Mouse (Mus musculus) stomach, embryonic 15.5 days (tissue): Measurements from ENCODE around the gene Fam49a. TPM values are rescaled to one million over a fixed set of nuclear protein-coding genes. Genes with fewer than 3 reads are reported as not detected.
A peak's percentile ranks its signal among the peaks of the same experiment; 100 is the strongest.

Experiments used
- ATAC-seq: fragments of 200-750 bp; cut with Nextera tagmentation; 2 replicates; pipeline ENCODE4 v1.8.0; 2017; ENCODE audit warnings: low read depth, moderate number of reproducible peaks, moderate TSS enrichment; ENCODE audit not compliant: insufficient read depth, low FRiP score
- H3K27ac ChIP-seq: fragments of 300-500 bp; sonication (generic); 2 replicates; pipeline ENCODE4 v1.5.1; 2015; ENCODE audit warnings: mild to moderate bottlenecking, inconsistent platforms
- H3K27me3 ChIP-seq: fragments of 300-500 bp; sonication (generic); replicated peaks from 2 replicates; pipeline ENCODE4 v1.6.1; 2015; ENCODE audit warnings: inconsistent platforms
- H3K36me3 ChIP-seq: fragments of 300-500 bp; sonication (generic); 2 replicates; pipeline ENCODE4 v1.6.1; 2015; ENCODE audit warnings: inconsistent platforms
- H3K4me1 ChIP-seq: fragments of 300-500 bp; sonication (generic); 2 replicates; pipeline ENCODE4 v1.6.1; 2015; ENCODE audit warnings: inconsistent platforms
- H3K4me2 ChIP-seq: fragments of 300-500 bp; sonication (generic); 2 replicates; pipeline ENCODE4 v1.6.1; 2015; ENCODE audit warnings: mild to moderate bottlenecking, inconsistent platforms
- H3K4me3 ChIP-seq: fragments of 300-500 bp; sonication (generic); replicated peaks from 2 replicates; pipeline ENCODE4 v1.5.1; 2015; ENCODE audit warnings: inconsistent platforms
- H3K9ac ChIP-seq: fragments of 300-500 bp; sonication (generic); 2 replicates; pipeline ENCODE4 v1.6.1; 2015; ENCODE audit warnings: inconsistent platforms
- H3K9me3 ChIP-seq: fragments of 300-500 bp; sonication (generic); 2 replicates; pipeline ENCODE4 v1.6.1; 2016; ENCODE audit warnings: inconsistent platforms
- WGBS: fragments of 180-500 bp; shearing (Covaris S2); methylation state at CpG from one replicate; pipeline ENCODE4 v1.1.7; 2015; 5-methylcytosine and 5-hydroxymethylcytosine counted together
- polyA plus RNA-seq: library from polyadenylated mRNA; unstranded; fragments of >200 nt; fragmentation: Nextera tagmentation; extraction: Ambion mirVana; gene quantifications from 2 replicates; pipeline ENCODE4 v1.2.1, GENCODE M21; 2015

Gene Fam49a
- polyA plus RNA-seq, 1 experiment from 2014 or later, result 10.4 TPM

GRCm38 (mm10) chr12:12298451-12298850, 36.5 kb downstream of the Fam49a start:
- Histone ChIP-seq H3K9ac (no peak overlapping the region), H3K36me3 (no peaks in the 10 kb centered on the region), H3K4me2 (no peak overlapping the region), H3K4me1 (no peaks in the 10 kb centered on the region), H3K27ac (no peak overlapping the region), H3K27me3 (no peaks in the 10 kb centered on the region), H3K4me3 (no peak overlapping the region), H3K9me3 (no peaks in the 10 kb centered on the region)
- 92% methylated on average over 7 of the region's 7 CpGs for WGBS
- no peak for ATAC-seq

GRCm38 (mm10) chr12:12299303-12299702, 37.4 kb downstream of the Fam49a start:
- Histone ChIP-seq H3K9ac (no peak overlapping the region), H3K27me3 (no peaks in the 10 kb centered on the region), H3K4me1 (no peaks in the 10 kb centered on the region), H3K36me3 (no peaks in the 10 kb centered on the region), H3K4me2 (no peak overlapping the region), H3K27ac (no peak overlapping the region), H3K9me3 (no peaks in the 10 kb centered on the region), H3K4me3 (no peak overlapping the region)
- ATAC-seq, result peak; percentile 37; the same call in 1 of the 2 replicates
- WGBS, result 57% methylated on average over 2 of the region's 2 CpGs

GRCm38 (mm10) chr12:12301149-12301548, 39.2 kb downstream of the Fam49a start:
- H3K4me1 ChIP-seq, result no peaks in the 10 kb centered on the region
- H3K4me2 ChIP-seq, result no peak overlapping the region
- H3K27me3 ChIP-seq, result no peaks in the 10 kb centered on the region
- H3K9ac ChIP-seq, result no peak overlapping the region
- no peak overlapping the region for H3K27ac ChIP-seq
- ATAC-seq, result no peak
- H3K9me3 ChIP-seq, result no peaks in the 10 kb centered on the region
- 71% methylated on average over 2 of the region's 2 CpGs for WGBS
- H3K4me3 ChIP-seq, result no peak overlapping the region
- H3K36me3 ChIP-seq, result no peaks in the 10 kb centered on the region

- H3K27ac ChIP-seq, result no peak overlapping the region
- H3K4me2 ChIP-seq, result no peak overlapping the region
- no peak for ATAC-seq
- no peaks in the 10 kb centered on the region for H3K36me3 ChIP-seq
- H3K4me3 ChIP-seq, result no peak overlapping the region
- no peaks in the 10 kb centered on the region for H3K9me3 ChIP-seq
- H3K27me3 ChIP-seq, result no peaks in the 10 kb centered on the region
- no peak overlapping the region for H3K9ac ChIP-seq
- no peaks in the 10 kb centered on the region for H3K4me1 ChIP-seq
- WGBS, result 47% methylated on average over 4 of the region's 4 CpGs
These were observed 39.9 kb downstream of the Fam49a start for GRCm38 (mm10) chr12:12301815-12302214.

GRCm38 (mm10) chr12:12306214-12306613, 44.3 kb downstream of the Fam49a start:
- no peaks in the 10 kb centered on the region for H3K4me1 ChIP-seq
- H3K27me3 ChIP-seq, result no peaks in the 10 kb centered on the region
- no peak overlapping the region for H3K27ac ChIP-seq
- H3K4me2 ChIP-seq, result no peak overlapping the region
- no peak overlapping the region for H3K4me3 ChIP-seq
- H3K36me3 ChIP-seq, result no peaks in the 10 kb centered on the region
- 76% methylated on average over 3 of the region's 3 CpGs for WGBS
- no peak overlapping the region for H3K9ac ChIP-seq
- ATAC-seq, result no peak
- no peaks in the 10 kb centered on the region for H3K9me3 ChIP-seq

GRCm38 (mm10) chr12:12306814-12307213, 44.9 kb downstream of the Fam49a start:
- no peaks in the 10 kb centered on the region for H3K27me3 ChIP-seq
- no peak overlapping the region for H3K27ac ChIP-seq
- no peak for ATAC-seq
- no peak overlapping the region for H3K4me2 ChIP-seq
- H3K9me3 ChIP-seq, result no peaks in the 10 kb centered on the region
- no peaks in the 10 kb centered on the region for H3K36me3 ChIP-seq
- WGBS, result 79% methylated on average over 6 of the region's 6 CpGs
- no peak overlapping the region for H3K9ac ChIP-seq
- no peaks in the 10 kb centered on the region for H3K4me1 ChIP-seq
- H3K4me3 ChIP-seq, result no peak overlapping the region

- 91% methylated on average over 8 of the region's 8 CpGs for WGBS
- ATAC-seq, result no peak
- Histone ChIP-seq H3K9ac (no peak overlapping the region), H3K36me3 (no peaks in the 10 kb centered on the region), H3K4me1 (no peaks in the 10 kb centered on the region), H3K4me2 (no peak overlapping the region), H3K9me3 (no peaks in the 10 kb centered on the region), H3K4me3 (no peak overlapping the region), H3K27ac (no peak overlapping the region), H3K27me3 (no peaks in the 10 kb centered on the region)
These were observed 45.3 kb downstream of the Fam49a start for GRCm38 (mm10) chr12:12307245-12307644.

GRCm38 (mm10) chr12:12313437-12313836, 51.5 kb downstream of the Fam49a start:
- Histone ChIP-seq H3K4me3 (no peak overlapping the region), H3K9ac (no peak overlapping the region), H3K36me3 (no peaks in the 10 kb centered on the region), H3K27me3 (no peaks in the 10 kb centered on the region), H3K4me2 (no peak overlapping the region), H3K4me1 (peaks cover 8% of the 10 kb centered on the region), H3K9me3 (no peaks in the 10 kb centered on the region), H3K27ac (no peak overlapping the region)
- no peak for ATAC-seq

GRCm38 (mm10) chr12:12313919-12314318, 52.0 kb downstream of the Fam49a start:
- 77% methylated on average over 4 of the region's 4 CpGs for WGBS
- peaks cover 8% of the 10 kb centered on the region for H3K4me1 ChIP-seq
- H3K27me3 ChIP-seq, result no peaks in the 10 kb centered on the region
- H3K4me3 ChIP-seq, result no peak overlapping the region
- no peaks in the 10 kb centered on the region for H3K9me3 ChIP-seq
- H3K9ac ChIP-seq, result no peak overlapping the region
- no peaks in the 10 kb centered on the region for H3K36me3 ChIP-seq
- no peak overlapping the region for H3K27ac ChIP-seq
- no peak for ATAC-seq
- no peak overlapping the region for H3K4me2 ChIP-seq

- Histone ChIP-seq H3K9ac (no peak overlapping the region), H3K27ac (no peak overlapping the region), H3K36me3 (no peaks in the 10 kb centered on the region), H3K4me3 (no peak overlapping the region), H3K9me3 (no peaks in the 10 kb centered on the region), H3K4me1 (peaks cover 8% of the 10 kb centered on the region), H3K27me3 (no peaks in the 10 kb centered on the region), H3K4me2 (no peak overlapping the region)
- WGBS, result 67% methylated on average over 8 of the region's 8 CpGs
- no peak for ATAC-seq
These were observed 52.4 kb downstream of the Fam49a start for GRCm38 (mm10) chr12:12314326-12314725.

GRCm38 (mm10) chr12:12315011-12315410, 53.1 kb downstream of the Fam49a start:
- Histone ChIP-seq H3K4me3 (no peak overlapping the region), H3K27ac (no peak overlapping the region), H3K4me2 (no peak overlapping the region), H3K4me1 (peaks cover 8% of the 10 kb centered on the region), H3K36me3 (no peaks in the 10 kb centered on the region), H3K9me3 (no peaks in the 10 kb centered on the region), H3K9ac (no peak overlapping the region), H3K27me3 (no peaks in the 10 kb centered on the region)
- 0 out of 2 replicates have a peak, but pooled peaks have one; percentile 32 for ATAC-seq
- WGBS, result 47% methylated on average over 5 of the region's 5 CpGs

GRCm38 (mm10) chr12:12316956-12317355, 55.0 kb downstream of the Fam49a start:
- H3K4me1 ChIP-seq, result peaks cover 8% of the 10 kb centered on the region
- H3K4me2 ChIP-seq, result no peak overlapping the region
- peak; percentile 36; the same call in 1 of the 2 replicates for ATAC-seq
- peak overlapping the region; percentile 24; the same call in 1 of the 2 replicates for H3K27ac ChIP-seq
- 33% methylated on average over 6 of the region's 6 CpGs for WGBS
- no peaks in the 10 kb centered on the region for H3K9me3 ChIP-seq
- H3K4me3 ChIP-seq, result no peak overlapping the region
- no peaks in the 10 kb centered on the region for H3K36me3 ChIP-seq
- H3K27me3 ChIP-seq, result no peaks in the 10 kb centered on the region
- no peak overlapping the region for H3K9ac ChIP-seq

GRCm38 (mm10) chr12:12317606-12318005, 55.7 kb downstream of the Fam49a start:
- no peak overlapping the region for H3K4me3 ChIP-seq
- H3K9ac ChIP-seq, result no peak overlapping the region
- no peaks in the 10 kb centered on the region for H3K36me3 ChIP-seq
- H3K27me3 ChIP-seq, result no peaks in the 10 kb centered on the region
- ATAC-seq, result peak; percentile 2; the same call in 1 of the 2 replicates
- no peak overlapping the region for H3K27ac ChIP-seq
- 81% methylated on average over 7 of the region's 7 CpGs for WGBS
- peaks cover 8% of the 10 kb centered on the region for H3K4me1 ChIP-seq
- no peak overlapping the region for H3K4me2 ChIP-seq
- no peaks in the 10 kb centered on the region for H3K9me3 ChIP-seq
